Mouse (Mus musculus): Measurements from ENCODE around the gene Il17rb.

Il17rb gene

DNA sequence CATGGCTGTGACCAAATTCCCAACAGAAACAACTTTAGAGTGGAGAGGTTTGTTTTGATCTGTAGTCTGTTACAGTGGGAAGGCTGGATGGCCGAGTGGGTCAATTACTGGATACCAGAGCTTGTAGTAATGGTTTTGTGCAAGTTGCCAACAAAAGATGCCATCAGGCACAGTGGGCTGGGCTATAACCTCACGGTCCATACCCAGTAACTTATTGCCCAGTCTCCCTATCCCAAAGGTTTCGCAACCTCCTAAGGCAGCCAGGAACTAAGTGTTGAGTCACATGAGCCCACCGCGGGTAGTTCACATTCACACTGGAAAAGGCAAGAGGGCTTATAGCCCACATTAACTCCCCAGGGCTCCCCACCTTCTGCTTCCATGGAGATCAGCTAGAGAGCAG, 8.0 kb upstream of the Il17rb start:
- DNase-seq (ENCODE audit: low spot score): no peak

- no peak for DNase-seq (ENCODE audit: low spot score)
These were observed 6.3 kb upstream of the Il17rb start for GRCm38 (mm10) chr14:30015008-30015407.

DNA sequence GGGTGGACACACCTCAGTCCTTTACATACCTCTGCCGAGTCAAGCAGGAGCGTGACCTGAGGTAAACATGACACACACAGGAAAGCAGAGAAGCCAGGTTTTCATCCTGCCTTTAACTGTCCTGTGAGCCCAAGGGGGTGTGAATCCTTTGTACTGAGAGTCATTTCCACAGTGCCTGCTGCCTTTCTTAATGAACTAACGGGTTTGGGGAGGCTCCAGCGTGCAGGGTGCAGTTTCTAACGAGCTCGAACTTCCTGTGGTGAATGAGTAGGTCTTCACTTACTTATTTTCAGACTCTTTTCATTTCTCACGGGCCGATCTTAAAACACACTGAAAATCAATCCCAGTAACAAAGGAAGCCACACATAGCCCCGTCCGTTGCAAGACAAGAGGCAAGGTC, 5.8 kb upstream of the Il17rb start:
- DNase-seq (ENCODE audit: low spot score): no peak

GRCm38 (mm10) chr14:30011886-30012560, 3.3 kb upstream of the Il17rb start:
- peak; percentile 64 for DNase-seq (ENCODE audit: low spot score)

- DNase-seq (ENCODE audit: low spot score): peak; percentile 67
These were observed 1.3 kb upstream of the Il17rb start for GRCm38 (mm10) chr14:30009864-30010560.

DNA sequence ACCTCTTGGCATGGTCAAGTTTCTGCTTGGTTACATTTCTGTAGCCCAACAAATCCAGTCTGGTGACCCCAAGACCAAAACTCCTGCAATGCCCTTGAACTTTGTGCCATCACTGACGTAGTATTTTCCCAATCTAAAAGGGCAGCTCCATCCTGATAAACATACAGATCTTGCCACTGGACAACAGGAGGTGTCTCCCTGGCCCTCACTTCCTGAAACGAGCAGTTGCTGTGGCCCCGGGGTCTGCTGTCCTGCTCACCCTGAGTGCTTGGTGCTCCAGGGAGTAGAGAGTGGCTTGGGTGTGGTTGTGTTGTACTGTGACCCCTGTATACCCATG, 9.3 kb downstream of the Il17rb start:
- no peak for DNase-seq (ENCODE audit: low spot score)

- DNase-seq (ENCODE audit: low spot score): no peak
These were observed 9.8 kb downstream of the Il17rb start for GRCm38 (mm10) chr14:29998747-29999474.

DNA sequence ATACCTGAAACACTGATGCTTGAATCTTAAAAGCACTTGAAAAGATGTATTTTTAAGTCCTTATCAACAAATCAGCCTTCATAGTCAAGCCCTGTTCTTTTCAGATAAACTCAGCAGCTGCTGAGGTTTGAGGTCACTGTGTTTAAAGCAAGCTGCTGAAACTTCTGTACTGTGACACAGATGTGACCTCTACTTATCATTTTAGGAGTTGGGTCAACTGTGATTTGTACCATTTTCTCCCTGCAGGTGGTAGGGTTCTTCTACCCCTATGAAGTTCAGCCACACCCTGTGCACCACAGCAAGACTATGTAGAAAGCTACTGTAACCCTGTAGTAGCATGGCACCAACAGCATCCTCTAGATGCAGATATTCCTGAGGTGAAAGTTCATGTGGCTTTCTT, 11.4 kb downstream of the Il17rb start:
- DNase-seq (ENCODE audit: low spot score): no peak

- no peak for DNase-seq (ENCODE audit: low spot score)
These were observed 12.5 kb downstream of the Il17rb start for GRCm38 (mm10) chr14:29996000-29996751.

- no peak for DNase-seq (ENCODE audit: low spot score)
These were observed 13.7 kb downstream of the Il17rb start for GRCm38 (mm10) chr14:29994976-29995375.

DNA sequence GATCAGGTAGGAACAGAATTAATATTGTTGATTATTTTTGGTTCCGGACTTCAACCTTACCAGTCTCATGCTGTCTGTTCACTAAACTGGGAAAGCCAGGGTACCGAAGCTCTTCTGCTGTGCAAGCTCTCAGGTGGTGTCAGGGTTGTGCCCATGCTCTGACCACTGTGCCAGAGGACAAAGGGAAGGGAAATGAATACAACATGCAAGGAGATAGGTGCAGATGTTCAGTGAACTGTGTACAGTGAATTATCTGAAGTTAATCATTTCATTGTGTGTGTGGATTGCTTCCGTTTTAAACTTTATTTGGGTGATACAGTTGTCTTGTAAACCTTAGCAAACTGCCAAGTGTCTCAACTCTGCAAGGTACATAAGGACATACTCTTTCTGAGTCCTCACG, 20.4 kb downstream of the Il17rb start:
- DNase-seq (ENCODE audit: low spot score): no peak

GRCm38 (mm10) chr14:29987739-29988138, 21.0 kb downstream of the Il17rb start:
- DNase-seq (ENCODE audit: low spot score): no peak

DNA sequence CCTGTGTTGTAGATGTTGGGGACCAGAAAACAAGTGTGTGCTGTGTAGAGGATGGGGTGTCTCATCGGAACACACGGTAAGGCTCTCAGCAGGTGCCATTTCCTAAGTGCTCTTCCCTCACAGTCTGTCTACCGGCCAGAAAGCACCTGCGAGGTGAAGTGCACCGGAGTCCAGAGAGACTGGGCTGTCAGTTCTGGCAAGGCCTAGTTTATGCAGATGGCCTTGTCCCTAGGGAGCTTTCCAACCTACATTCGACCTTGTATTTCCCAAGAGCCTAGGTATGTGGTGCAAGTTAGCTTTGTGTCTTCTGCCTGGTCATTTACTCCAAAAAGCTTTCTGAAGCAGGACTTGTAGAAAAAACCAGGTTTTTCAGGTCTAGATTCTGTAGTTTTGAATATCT, 21.4 kb downstream of the Il17rb start:
- no peak for DNase-seq (ENCODE audit: low spot score)

DNA sequence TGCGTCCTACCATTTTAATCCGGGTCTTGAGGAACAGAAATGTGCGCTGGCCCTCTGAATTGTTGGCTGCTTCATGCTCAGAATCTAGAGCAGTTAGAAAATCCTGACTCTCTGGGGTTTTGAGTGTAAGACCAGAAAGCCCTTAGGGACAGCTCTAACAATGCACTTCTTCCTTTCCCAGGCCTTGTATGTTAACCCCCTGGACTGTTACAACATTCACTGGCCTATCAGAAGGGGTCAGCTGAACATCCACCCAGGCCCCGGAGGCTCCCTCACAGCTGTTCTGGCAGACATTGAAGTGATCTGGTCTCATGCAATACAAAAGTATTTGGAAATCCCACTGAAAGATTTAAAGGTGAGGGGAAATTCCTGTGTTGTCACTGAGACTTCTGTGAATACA, 22.6 kb downstream of the Il17rb start:
- no peak for DNase-seq (ENCODE audit: low spot score)

DNA sequence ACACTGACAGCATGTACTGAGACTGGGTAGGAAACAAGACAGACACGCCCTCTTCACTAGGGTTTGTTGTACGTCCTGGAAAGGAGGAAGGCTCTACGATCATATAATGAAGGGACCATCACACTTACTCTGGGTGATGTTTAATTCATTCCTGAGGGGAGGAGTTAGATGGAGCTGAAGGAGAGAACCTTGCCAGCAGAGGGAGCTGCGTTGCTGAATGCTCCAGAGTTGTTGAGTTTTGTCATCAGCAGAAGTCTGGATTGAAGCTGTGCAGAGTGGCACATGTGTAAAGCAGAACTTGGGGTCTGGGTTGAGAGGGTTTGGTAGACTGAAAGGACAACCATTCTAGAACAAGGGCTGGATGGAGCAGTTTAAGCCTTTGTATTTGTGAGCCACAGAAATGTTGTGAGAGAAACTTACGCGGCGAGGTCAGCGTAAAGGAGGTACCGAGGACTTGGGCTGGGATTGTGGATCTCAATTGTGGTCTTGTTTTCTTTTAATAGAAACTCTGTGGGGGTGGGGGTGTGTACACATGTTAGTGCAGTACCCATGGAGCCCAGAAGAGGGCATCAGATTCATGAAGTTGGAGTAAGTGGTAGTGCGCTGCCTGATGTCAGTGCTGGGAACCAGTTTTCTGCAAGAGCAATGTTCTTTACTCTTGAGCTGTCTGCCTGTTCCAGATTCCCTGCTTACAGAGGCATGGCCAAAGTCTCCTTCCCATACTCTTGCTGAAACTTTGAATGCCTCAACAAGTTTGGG, 28.1 kb downstream of the Il17rb start:
- no peak for DNase-seq (ENCODE audit: low spot score)

DNA sequence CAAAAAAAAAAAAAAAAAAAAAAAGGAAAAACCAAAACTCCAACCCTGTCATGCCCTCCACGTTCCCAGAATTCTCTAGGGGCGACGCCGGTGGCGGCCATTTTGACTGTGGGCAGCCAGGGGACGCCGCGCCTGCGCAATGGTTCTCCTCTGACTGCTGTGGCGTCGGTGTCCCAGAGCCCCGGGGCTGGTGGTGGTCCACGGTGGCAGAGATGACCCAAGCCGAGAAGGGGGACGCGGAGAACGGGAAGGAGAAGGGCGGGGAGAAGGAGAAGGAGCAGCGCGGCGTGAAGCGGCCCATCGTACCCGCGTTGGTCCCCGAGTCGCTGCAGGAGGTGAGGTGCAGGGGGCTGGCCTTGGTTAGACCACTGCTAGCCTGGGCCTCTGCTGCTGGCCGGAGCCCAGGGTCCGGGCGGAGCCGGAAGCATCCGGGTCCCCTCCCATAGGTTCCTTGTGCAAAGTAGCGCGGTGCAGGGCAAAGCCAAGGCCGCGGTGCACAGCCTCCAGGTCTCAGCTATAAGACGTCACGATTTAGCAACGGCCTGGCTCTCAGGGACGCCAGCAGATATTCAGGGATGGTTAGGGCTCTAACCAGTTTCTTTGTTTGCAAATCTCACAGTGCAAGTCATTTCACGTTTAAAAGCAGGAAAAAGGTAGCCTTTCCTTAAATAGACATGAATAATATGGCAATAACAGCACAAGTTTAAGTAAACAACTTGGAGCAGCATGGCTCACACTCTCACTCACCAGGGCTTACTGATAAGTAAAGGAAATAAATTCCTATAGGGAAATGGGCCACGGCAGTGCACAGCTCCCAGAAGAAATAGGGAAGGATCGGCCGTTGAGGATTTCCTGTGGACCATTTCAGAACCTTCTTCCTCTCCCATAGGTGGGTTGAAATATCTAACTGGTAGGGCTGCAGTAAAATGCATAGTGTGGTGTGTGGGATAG, 30.2 kb downstream of the Il17rb start, which contains the start of gene Actr8:
Actr8 (plus strand) TSS at position 84 of the 951 bp plus-strand sequence.
- peak; percentile 91 for DNase-seq (ENCODE audit: low spot score)

DNA sequence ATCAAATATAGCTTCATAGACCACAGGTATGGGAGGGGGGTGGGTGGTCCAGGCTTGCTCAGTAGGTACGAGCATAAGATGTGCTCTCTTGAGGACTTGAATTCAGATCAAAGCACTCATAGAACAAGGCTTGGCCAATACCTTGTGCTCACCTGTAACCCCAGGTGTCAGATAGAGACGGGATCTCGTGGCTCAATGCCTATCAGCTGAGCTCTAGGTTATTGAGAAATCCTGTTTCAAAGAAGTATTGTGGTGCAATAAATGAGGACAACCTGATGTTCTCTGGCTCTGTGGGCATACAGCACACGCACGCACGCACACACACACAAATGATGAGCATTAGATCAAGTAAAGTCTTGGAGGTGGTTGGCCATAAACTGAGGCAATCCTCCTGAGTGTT, 31.8 kb downstream of the Il17rb start:
- DNase-seq (ENCODE audit: low spot score): no peak

DNA sequence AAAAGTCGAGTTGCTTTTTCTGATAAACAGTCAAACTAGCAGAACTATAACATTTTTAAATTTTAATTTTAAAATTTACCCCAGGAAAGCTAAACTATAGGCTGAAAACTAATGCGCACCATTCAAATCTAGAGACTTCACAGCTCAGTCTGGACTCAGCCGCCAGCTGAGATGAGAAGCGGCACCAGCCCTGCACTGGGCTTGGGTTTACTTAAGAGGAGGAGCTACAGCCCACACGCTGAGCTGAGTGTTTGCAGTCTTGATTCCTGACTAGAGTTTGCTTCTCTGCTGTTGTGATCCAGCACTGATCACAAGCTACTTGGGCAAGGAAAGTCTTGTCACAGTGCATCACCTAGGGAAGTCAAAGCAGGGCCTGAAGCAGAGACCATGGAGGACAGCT, 36.7 kb downstream of the Il17rb start:
- no peak for DNase-seq (ENCODE audit: low spot score)

DNA sequence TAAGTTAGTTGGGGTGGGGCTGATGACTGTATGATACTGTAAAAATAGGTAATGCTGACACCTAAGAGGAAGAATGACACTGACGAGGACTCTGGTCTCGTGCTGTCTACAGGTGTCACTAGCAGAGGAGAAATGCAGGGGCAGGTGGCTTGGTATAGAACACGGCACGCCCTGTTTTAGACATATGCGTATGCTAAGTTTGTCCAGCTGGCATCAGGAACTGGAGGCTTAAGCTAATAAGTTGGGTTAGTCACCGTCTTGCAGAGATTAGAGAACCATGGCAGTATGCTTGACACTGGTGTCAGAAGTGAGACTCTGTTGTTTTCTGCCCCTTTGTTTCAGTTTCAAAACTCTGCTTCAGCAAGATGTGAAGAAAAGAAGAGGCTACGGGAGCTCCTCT, 37.2 kb downstream of the Il17rb start:
- no peak for DNase-seq (ENCODE audit: low spot score)

DNA sequence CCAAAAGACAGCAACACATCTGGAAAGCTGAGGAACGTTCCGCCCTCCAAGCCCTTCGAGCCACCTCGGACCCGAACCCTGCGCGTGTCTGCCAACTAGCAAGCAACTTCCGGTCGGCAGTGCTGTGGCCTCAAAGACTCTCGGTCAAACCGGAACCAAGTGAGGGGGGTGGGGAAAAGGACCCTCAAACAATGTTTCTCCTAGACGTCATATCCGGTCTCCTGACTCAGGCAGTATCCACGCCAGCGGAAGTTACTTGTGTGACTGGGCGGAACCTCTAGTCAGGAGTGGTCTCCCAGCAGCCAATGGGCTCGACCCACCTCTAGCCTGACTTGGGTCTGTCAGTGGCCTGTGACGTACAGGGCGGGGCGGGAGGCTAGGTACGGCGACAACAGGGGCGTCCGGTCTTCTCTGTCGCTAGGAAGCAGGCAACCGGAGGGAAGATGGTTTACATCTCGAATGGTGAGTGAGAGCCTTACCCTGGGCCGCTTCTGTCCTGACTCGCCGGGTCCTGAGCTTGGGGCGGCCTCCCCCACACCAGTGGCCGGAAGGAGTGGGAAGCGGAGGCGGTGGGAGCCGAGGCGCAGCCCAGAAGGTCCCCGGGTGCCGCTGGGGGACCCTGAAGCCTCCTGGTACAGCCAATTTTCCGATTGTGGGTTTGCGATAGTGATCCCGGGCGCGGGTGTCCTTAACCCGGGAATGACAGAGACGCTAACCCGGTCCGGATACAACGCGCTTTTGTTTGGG, 40.4 kb downstream of the Il17rb start, which contains the start of gene Selenok:
Selenok (plus strand) TSS at position 234 of the 747 bp plus-strand sequence.
- DNase-seq (ENCODE audit: low spot score): peak; percentile 98
